Mouse (Mus musculus): ENCODE measurements around the gene Oxgr1. TPM values are rescaled to one million over a fixed set of nuclear protein-coding genes. Genes with fewer than 3 reads are reported as not detected.

The Oxgr1 gene
- not detected in 2 replicates for polyA plus RNA-seq (2015; fragmentation: Nextera tagmentation; extraction: Ambion mirVana)

DNA sequence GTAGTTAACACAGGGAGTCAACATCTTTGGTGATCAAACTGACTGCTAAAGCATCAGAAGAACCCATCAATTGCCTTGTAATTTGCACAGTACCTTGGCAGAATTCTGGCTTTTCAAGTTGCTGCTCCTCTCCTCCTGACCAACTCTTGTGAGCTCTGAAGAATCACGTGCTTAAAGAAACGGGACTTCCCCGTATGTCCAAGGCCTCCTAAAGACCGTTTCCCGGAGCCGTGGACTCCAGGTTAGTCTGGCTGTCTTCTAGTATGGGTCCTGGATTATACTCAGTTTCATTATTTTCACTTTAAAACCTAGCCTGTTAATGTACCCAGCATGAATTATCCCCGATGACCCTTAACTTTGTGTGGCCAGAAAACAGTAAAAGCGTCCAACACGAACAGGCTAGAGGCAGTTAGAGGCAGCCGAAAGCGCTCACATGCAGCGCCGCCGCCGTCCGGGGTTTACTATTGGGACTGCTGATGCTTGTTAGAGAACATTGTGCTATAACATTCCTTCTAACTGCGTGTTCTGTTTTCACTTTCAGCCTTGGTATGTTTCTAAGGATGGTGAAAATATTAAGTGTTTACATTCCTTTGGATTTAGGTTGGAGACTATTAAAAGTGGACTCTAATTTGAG lies at the start of gene Oxgr1:
Oxgr1 (minus strand) TSS at position 249 of the 634 bp plus-strand sequence.
- H3K9ac ChIP-seq (ENCODE audit: low read depth, low read length): no peak within 1 kb of the TSS
- H3K9me3 ChIP-seq (ENCODE audit: control insufficient read depth, low read length): no peaks in the 10 kb centered on the region
- ATAC-seq: no peak
- no peaks in the 10 kb centered on the region for H3K27me3 ChIP-seq (replicated peaks; ENCODE audit: control insufficient read depth, insufficient read depth, low read length)
- no peaks in the 10 kb centered on the region for H3K36me3 ChIP-seq (ENCODE audit: control insufficient read depth, insufficient read depth, low read length)
- H3K4me3 ChIP-seq (ENCODE audit: low read length): no peak within 1 kb of the TSS
- H3K4me1 ChIP-seq (ENCODE audit: control insufficient read depth, insufficient read depth, low read length): no peaks in the 10 kb centered on the region
- no peak within 1 kb of the TSS for H3K27ac ChIP-seq (ENCODE audit: low read length)
- no peak within 1 kb of the TSS for H3K4me2 ChIP-seq (ENCODE audit: low read depth, low read length)
- WGBS: 91% methylated on average over 17 of the region's 17 CpGs

DNA sequence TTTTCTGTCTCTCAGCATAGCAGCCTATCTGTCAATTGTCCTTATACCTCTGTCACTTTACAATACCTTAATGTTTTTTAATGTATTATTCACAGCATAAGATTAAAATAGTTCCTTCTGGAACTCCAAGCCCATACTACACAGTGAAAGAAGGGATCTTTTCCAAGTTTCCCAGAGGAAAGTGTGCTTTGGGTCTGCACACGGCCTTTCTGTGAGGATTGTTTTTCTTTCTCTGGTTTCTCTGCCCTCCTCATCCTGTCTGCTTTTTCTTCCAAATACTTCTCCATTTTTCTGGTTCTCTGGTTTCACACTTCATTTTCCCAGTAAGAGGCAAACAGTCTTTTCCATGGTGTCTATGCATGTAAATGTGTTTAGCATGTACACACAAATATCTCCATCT lies 48.2 kb upstream of the Oxgr1 start:
- Histone ChIP-seq H3K27ac (ENCODE audit: low read length) (no peak overlapping the region), H3K4me3 (ENCODE audit: low read length) (no peak overlapping the region), H3K9ac (ENCODE audit: low read depth, low read length) (no peak overlapping the region), H3K27me3 (replicated peaks; ENCODE audit: control insufficient read depth, insufficient read depth, low read length) (no peaks in the 10 kb centered on the region), H3K4me2 (ENCODE audit: low read depth, low read length) (no peak overlapping the region), H3K4me1 (ENCODE audit: control insufficient read depth, insufficient read depth, low read length) (no peaks in the 10 kb centered on the region), H3K36me3 (ENCODE audit: control insufficient read depth, insufficient read depth, low read length) (no peaks in the 10 kb centered on the region), H3K9me3 (ENCODE audit: control insufficient read depth, low read length) (no peaks in the 10 kb centered on the region)
- 65% methylated on average over 1 of the region's 1 CpGs for WGBS
- ATAC-seq: no peak

- Histone ChIP-seq H3K4me2 (ENCODE audit: low read depth, low read length) (no peak overlapping the region), H3K36me3 (ENCODE audit: control insufficient read depth, insufficient read depth, low read length) (no peaks in the 10 kb centered on the region), H3K27ac (ENCODE audit: low read length) (no peak overlapping the region), H3K4me3 (ENCODE audit: low read length) (no peak overlapping the region), H3K27me3 (replicated peaks; ENCODE audit: control insufficient read depth, insufficient read depth, low read length) (no peaks in the 10 kb centered on the region), H3K9ac (ENCODE audit: low read depth, low read length) (no peak overlapping the region), H3K4me1 (ENCODE audit: control insufficient read depth, insufficient read depth, low read length) (no peaks in the 10 kb centered on the region), H3K9me3 (ENCODE audit: control insufficient read depth, low read length) (no peaks in the 10 kb centered on the region)
- 51% methylated on average over 14 of the region's 14 CpGs for WGBS
- no peak for ATAC-seq
Observed at GRCm38 (mm10) chr14:120089649-120090360, 47.6 kb upstream of the Oxgr1 start.

DNA sequence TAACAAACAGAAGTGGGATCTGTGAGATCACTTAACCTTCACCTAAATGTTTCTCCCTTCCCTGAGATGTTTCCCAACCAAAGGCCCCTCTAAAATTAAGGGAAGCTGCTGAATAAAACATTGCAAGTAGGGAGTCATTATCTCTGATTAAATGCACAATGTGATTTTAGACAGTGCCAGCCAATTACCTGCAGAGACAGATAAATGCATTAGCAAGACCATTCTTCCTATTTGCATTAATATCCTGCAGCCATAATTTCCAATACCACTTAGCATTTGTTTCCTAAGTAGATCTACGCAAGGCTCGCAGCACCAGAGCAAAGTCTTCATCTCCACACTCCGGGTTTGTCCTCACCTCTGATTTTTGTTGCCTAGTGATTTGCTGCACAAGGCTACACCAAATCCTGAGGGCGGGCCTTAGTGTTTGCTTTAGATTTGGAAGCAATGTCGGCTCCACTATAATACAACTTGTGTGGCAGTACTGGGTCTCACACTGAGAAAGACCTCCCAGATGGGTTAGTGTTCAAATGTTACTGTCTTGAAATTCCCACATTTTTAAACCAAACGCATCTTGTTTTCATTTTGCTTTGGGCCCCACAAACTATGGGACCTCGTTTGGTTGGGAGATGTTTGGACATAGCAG lies 46.9 kb upstream of the Oxgr1 start:
- no peaks in the 10 kb centered on the region for H3K4me1 ChIP-seq (ENCODE audit: control insufficient read depth, insufficient read depth, low read length)
- H3K9ac ChIP-seq (ENCODE audit: low read depth, low read length): no peak overlapping the region
- no peak overlapping the region for H3K4me3 ChIP-seq (ENCODE audit: low read length)
- 72% methylated on average over 7 of the region's 7 CpGs for WGBS
- no peaks in the 10 kb centered on the region for H3K36me3 ChIP-seq (ENCODE audit: control insufficient read depth, insufficient read depth, low read length)
- no peak overlapping the region for H3K27ac ChIP-seq (ENCODE audit: low read length)
- H3K4me2 ChIP-seq (ENCODE audit: low read depth, low read length): no peak overlapping the region
- no peak for ATAC-seq
- no peaks in the 10 kb centered on the region for H3K27me3 ChIP-seq (replicated peaks; ENCODE audit: control insufficient read depth, insufficient read depth, low read length)
- H3K9me3 ChIP-seq (ENCODE audit: control insufficient read depth, low read length): no peaks in the 10 kb centered on the region

- H3K4me2 ChIP-seq (ENCODE audit: low read depth, low read length): no peak overlapping the region
- no peak overlapping the region for H3K27ac ChIP-seq (ENCODE audit: low read length)
- no peak for ATAC-seq
- H3K9ac ChIP-seq (ENCODE audit: low read depth, low read length): no peak overlapping the region
- H3K4me1 ChIP-seq (ENCODE audit: control insufficient read depth, insufficient read depth, low read length): no peaks in the 10 kb centered on the region
- WGBS: 72% methylated on average over 9 of the region's 9 CpGs
- H3K27me3 ChIP-seq (replicated peaks; ENCODE audit: control insufficient read depth, insufficient read depth, low read length): no peaks in the 10 kb centered on the region
- H3K4me3 ChIP-seq (ENCODE audit: low read length): no peak overlapping the region
- no peaks in the 10 kb centered on the region for H3K9me3 ChIP-seq (ENCODE audit: control insufficient read depth, low read length)
- no peaks in the 10 kb centered on the region for H3K36me3 ChIP-seq (ENCODE audit: control insufficient read depth, insufficient read depth, low read length)
Observed at GRCm38 (mm10) chr14:120084084-120084667, 41.9 kb upstream of the Oxgr1 start.

DNA sequence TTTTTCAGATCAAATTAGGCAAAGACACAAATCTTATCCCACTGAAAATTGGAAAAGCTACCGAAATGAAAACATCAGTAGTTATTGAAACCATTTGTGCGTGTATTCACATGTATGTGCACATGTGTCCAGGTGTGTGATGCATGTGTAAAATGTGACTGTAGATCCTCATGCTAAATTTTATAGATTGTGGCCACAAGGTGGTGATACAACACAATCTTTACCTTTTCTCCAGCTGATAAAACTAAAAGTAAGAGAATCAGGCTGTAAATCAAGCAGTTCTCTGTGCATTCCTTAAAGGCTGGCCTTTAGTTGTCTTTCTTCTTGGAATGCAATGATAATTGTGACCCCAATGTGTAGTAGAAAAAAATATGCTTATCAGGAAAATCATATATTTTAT lies 34.0 kb upstream of the Oxgr1 start:
- ATAC-seq: no peak

GRCm38 (mm10) chr14:120075746-120076145 lies 33.5 kb upstream of the Oxgr1 start:
- no peak overlapping the region for H3K4me3 ChIP-seq (ENCODE audit: low read length)
- no peaks in the 10 kb centered on the region for H3K27me3 ChIP-seq (replicated peaks; ENCODE audit: control insufficient read depth, insufficient read depth, low read length)
- WGBS: 80% methylated on average over 5 of the region's 5 CpGs
- no peak overlapping the region for H3K4me2 ChIP-seq (ENCODE audit: low read depth, low read length)
- no peaks in the 10 kb centered on the region for H3K4me1 ChIP-seq (ENCODE audit: control insufficient read depth, insufficient read depth, low read length)
- no peak overlapping the region for H3K27ac ChIP-seq (ENCODE audit: low read length)
- no peaks in the 10 kb centered on the region for H3K9me3 ChIP-seq (ENCODE audit: control insufficient read depth, low read length)
- no peaks in the 10 kb centered on the region for H3K36me3 ChIP-seq (ENCODE audit: control insufficient read depth, insufficient read depth, low read length)
- H3K9ac ChIP-seq (ENCODE audit: low read depth, low read length): no peak overlapping the region
- ATAC-seq: no peak

More for the DNA sequence above, 34.0 kb upstream of the Oxgr1 start:
- Histone ChIP-seq H3K9ac (ENCODE audit: low read depth, low read length) (no peak overlapping the region), H3K27me3 (replicated peaks; ENCODE audit: control insufficient read depth, insufficient read depth, low read length) (no peaks in the 10 kb centered on the region), H3K9me3 (ENCODE audit: control insufficient read depth, low read length) (no peaks in the 10 kb centered on the region), H3K4me1 (ENCODE audit: control insufficient read depth, insufficient read depth, low read length) (no peaks in the 10 kb centered on the region), H3K4me3 (ENCODE audit: low read length) (no peak overlapping the region), H3K27ac (ENCODE audit: low read length) (no peak overlapping the region), H3K4me2 (ENCODE audit: low read depth, low read length) (no peak overlapping the region), H3K36me3 (ENCODE audit: control insufficient read depth, insufficient read depth, low read length) (no peaks in the 10 kb centered on the region)
- WGBS: 50% methylated on average over 2 of the region's 2 CpGs

GRCm38 (mm10) chr14:120074231-120074630 lies 32.0 kb upstream of the Oxgr1 start:
- Histone ChIP-seq H3K4me2 (ENCODE audit: low read depth, low read length) (no peak overlapping the region), H3K9me3 (ENCODE audit: control insufficient read depth, low read length) (no peaks in the 10 kb centered on the region), H3K27ac (ENCODE audit: low read length) (no peak overlapping the region), H3K27me3 (replicated peaks; ENCODE audit: control insufficient read depth, insufficient read depth, low read length) (no peaks in the 10 kb centered on the region), H3K36me3 (ENCODE audit: control insufficient read depth, insufficient read depth, low read length) (no peaks in the 10 kb centered on the region), H3K4me1 (ENCODE audit: control insufficient read depth, insufficient read depth, low read length) (no peaks in the 10 kb centered on the region), H3K4me3 (ENCODE audit: low read length) (no peak overlapping the region), H3K9ac (ENCODE audit: low read depth, low read length) (no peak overlapping the region)
- no peak for ATAC-seq

GRCm38 (mm10) chr14:120061096-120061495 lies 18.9 kb upstream of the Oxgr1 start:
- no peak overlapping the region for H3K27ac ChIP-seq (ENCODE audit: low read length)
- ATAC-seq: no peak
- no peak overlapping the region for H3K4me2 ChIP-seq (ENCODE audit: low read depth, low read length)
- H3K36me3 ChIP-seq (ENCODE audit: control insufficient read depth, insufficient read depth, low read length): no peaks in the 10 kb centered on the region
- 62% methylated on average over 9 of the region's 9 CpGs for WGBS
- H3K9me3 ChIP-seq (ENCODE audit: control insufficient read depth, low read length): no peaks in the 10 kb centered on the region
- H3K9ac ChIP-seq (ENCODE audit: low read depth, low read length): no peak overlapping the region
- H3K4me3 ChIP-seq (ENCODE audit: low read length): no peak overlapping the region
- H3K27me3 ChIP-seq (replicated peaks; ENCODE audit: control insufficient read depth, insufficient read depth, low read length): no peaks in the 10 kb centered on the region
- H3K4me1 ChIP-seq (ENCODE audit: control insufficient read depth, insufficient read depth, low read length): no peaks in the 10 kb centered on the region

All from intestine, embryonic 16.5 days (tissue).